Mouse (Mus musculus): ENCODE measurements around the gene Mmp14. TPM values are rescaled to one million over a fixed set of nuclear protein-coding genes. Genes with fewer than 3 reads are reported as not detected.

Mmp14 gene
- polyA plus RNA-seq, 1 experiment from 2014 or later = 55.9 TPM

- H3K9me3 ChIP-seq = no peaks in the 10 kb centered on the region
- 82% methylated on average over 7 of the region's 7 CpGs for WGBS
Observed at GRCm38 (mm10) chr14:54398528-54398916, 32.9 kb upstream of the Mmp14 start.

GRCm38 (mm10) chr14:54398921-54399382 lies 32.5 kb upstream of the Mmp14 start:
- ATAC-seq = no peak
- Histone ChIP-seq H3K27ac (no peak overlapping the region), H3K36me3 (no peaks in the 10 kb centered on the region), H3K27me3 (no peaks in the 10 kb centered on the region), H3K9ac (replicated peaks) (no peak overlapping the region), H3K4me1 (replicated peaks) (no peaks in the 10 kb centered on the region), H3K9me3 (no peaks in the 10 kb centered on the region), H3K4me3 (replicated peaks) (no peak overlapping the region), H3K4me2 (replicated peaks) (no peak overlapping the region)
- WGBS = 64% methylated on average over 8 of the region's 8 CpGs

More at GRCm38 (mm10) chr14:54398528-54398916, 32.9 kb upstream of the Mmp14 start:
- no peak overlapping the region for H3K4me2 ChIP-seq (replicated peaks)
- H3K36me3 ChIP-seq = no peaks in the 10 kb centered on the region
- H3K27ac ChIP-seq = no peak overlapping the region
- H3K4me1 ChIP-seq (replicated peaks) = no peaks in the 10 kb centered on the region
- no peak for ATAC-seq
- H3K4me3 ChIP-seq (replicated peaks) = no peak overlapping the region
- no peak overlapping the region for H3K9ac ChIP-seq (replicated peaks)
- H3K27me3 ChIP-seq = no peaks in the 10 kb centered on the region

GRCm38 (mm10) chr14:54401723-54402122 lies 29.7 kb upstream of the Mmp14 start:
- Histone ChIP-seq H3K27me3 (no peaks in the 10 kb centered on the region), H3K36me3 (no peaks in the 10 kb centered on the region), H3K9ac (replicated peaks) (no peak overlapping the region), H3K9me3 (no peaks in the 10 kb centered on the region), H3K27ac (no peak overlapping the region), H3K4me1 (replicated peaks) (no peaks in the 10 kb centered on the region), H3K4me3 (replicated peaks) (no peak overlapping the region), H3K4me2 (replicated peaks) (no peak overlapping the region)
- no peak for ATAC-seq
- WGBS = 85% methylated on average over 3 of the region's 3 CpGs

GRCm38 (mm10) chr14:54408336-54409056 lies 22.9 kb upstream of the Mmp14 start:
- H3K9ac ChIP-seq (replicated peaks) = no peak overlapping the region
- no peak overlapping the region; the same call in 1 of the 2 replicates for H3K4me2 ChIP-seq (replicated peaks)
- H3K9me3 ChIP-seq = no peaks in the 10 kb centered on the region
- H3K27ac ChIP-seq = no peak overlapping the region
- H3K4me3 ChIP-seq (replicated peaks) = no peak overlapping the region
- 83% methylated on average over 25 of the region's 25 CpGs for WGBS
- H3K36me3 ChIP-seq = no peaks in the 10 kb centered on the region
- no peak for ATAC-seq
- no peaks in the 10 kb centered on the region for H3K27me3 ChIP-seq
- H3K4me1 ChIP-seq (replicated peaks) = peaks cover 9% of the 10 kb centered on the region

- no peak overlapping the region for H3K4me3 ChIP-seq (replicated peaks)
- H3K27ac ChIP-seq = no peak overlapping the region
- H3K27me3 ChIP-seq = peaks cover 6% of the 10 kb centered on the region
- ATAC-seq = no peak
- 75% methylated on average over 7 of the region's 7 CpGs for WGBS
- no peak overlapping the region for H3K9ac ChIP-seq (replicated peaks)
- H3K4me1 ChIP-seq (replicated peaks) = peaks cover 14% of the 10 kb centered on the region
- H3K36me3 ChIP-seq = no peaks in the 10 kb centered on the region
- no peaks in the 10 kb centered on the region for H3K9me3 ChIP-seq
- no peak overlapping the region; the same call in 1 of the 2 replicates for H3K4me2 ChIP-seq (replicated peaks)
Observed at GRCm38 (mm10) chr14:54409057-54409645, 22.3 kb upstream of the Mmp14 start.

- Histone ChIP-seq H3K4me1 (replicated peaks) (peaks cover 17% of the 10 kb centered on the region), H3K9me3 (no peaks in the 10 kb centered on the region), H3K27me3 (peaks cover 16% of the 10 kb centered on the region), H3K9ac (replicated peaks) (peak overlapping the region; percentile 34), H3K4me2 (replicated peaks) (no peak overlapping the region), H3K4me3 (replicated peaks) (no peak overlapping the region), H3K36me3 (no peaks in the 10 kb centered on the region), H3K27ac (no peak overlapping the region)
- WGBS = 43% methylated on average over 17 of the region's 17 CpGs
- no peak for ATAC-seq
Observed at GRCm38 (mm10) chr14:54409980-54410810, 21.2 kb upstream of the Mmp14 start.

- no peak overlapping the region for H3K4me2 ChIP-seq (replicated peaks)
- H3K9me3 ChIP-seq = no peaks in the 10 kb centered on the region
- no peak overlapping the region for H3K4me3 ChIP-seq (replicated peaks)
- H3K4me1 ChIP-seq (replicated peaks) = peaks cover 21% of the 10 kb centered on the region
- no peak for ATAC-seq
- H3K27ac ChIP-seq = no peak overlapping the region
- H3K9ac ChIP-seq (replicated peaks) = no peak overlapping the region
- no peaks in the 10 kb centered on the region for H3K36me3 ChIP-seq
- peaks cover 30% of the 10 kb centered on the region for H3K27me3 ChIP-seq
- 29% methylated on average over 9 of the region's 9 CpGs for WGBS
Observed at GRCm38 (mm10) chr14:54412000-54412576, 19.3 kb upstream of the Mmp14 start.

GRCm38 (mm10) chr14:54412629-54413170 lies 18.7 kb upstream of the Mmp14 start:
- WGBS = 40% methylated on average over 2 of the region's 2 CpGs
- Histone ChIP-seq H3K4me2 (replicated peaks) (no peak overlapping the region), H3K27me3 (peaks cover 36% of the 10 kb centered on the region), H3K4me1 (replicated peaks) (peaks cover 24% of the 10 kb centered on the region), H3K4me3 (replicated peaks) (no peak overlapping the region), H3K27ac (no peak overlapping the region), H3K9me3 (no peaks in the 10 kb centered on the region), H3K9ac (replicated peaks) (no peak overlapping the region), H3K36me3 (no peaks in the 10 kb centered on the region)
- ATAC-seq = no peak

- Histone ChIP-seq H3K36me3 (no peaks in the 10 kb centered on the region), H3K27me3 (peaks cover 38% of the 10 kb centered on the region), H3K4me1 (replicated peaks) (peaks cover 25% of the 10 kb centered on the region), H3K4me2 (replicated peaks) (no peak overlapping the region), H3K27ac (no peak overlapping the region), H3K9me3 (no peaks in the 10 kb centered on the region), H3K4me3 (replicated peaks) (no peak overlapping the region), H3K9ac (replicated peaks) (no peak overlapping the region)
- 10% methylated on average over 18 of the region's 18 CpGs for WGBS
- no peak; the same call in 1 of the 2 replicates for ATAC-seq
Observed at GRCm38 (mm10) chr14:54413877-54414700, 17.3 kb upstream of the Mmp14 start.

- Histone ChIP-seq H3K4me1 (replicated peaks) (peaks cover 16% of the 10 kb centered on the region), H3K9ac (replicated peaks) (no peak overlapping the region), H3K27me3 (peaks cover 38% of the 10 kb centered on the region), H3K4me3 (replicated peaks) (no peak overlapping the region), H3K4me2 (replicated peaks) (no peak overlapping the region), H3K9me3 (no peaks in the 10 kb centered on the region), H3K27ac (no peak overlapping the region), H3K36me3 (no peaks in the 10 kb centered on the region)
- 7% methylated on average over 13 of the region's 13 CpGs for WGBS
- no peak for ATAC-seq
Observed at GRCm38 (mm10) chr14:54415241-54416020, 16.0 kb upstream of the Mmp14 start.

Measured in midbrain, embryonic 13.5 days (tissue).